Mouse (Mus musculus) frontal cortex, postnatal 25 days (tissue): Measurements from ENCODE around the gene Zbtb11.
"Not testable (repeated sequence)": the region's sequence is repeated elsewhere in the genome, so short reads cannot be mapped to it uniquely, and the experiment has no call there.

Experiments
- DNase-seq, 2 experiments: peaks; one replicate each; pipeline ENCODE4 v3.0.0; 2022; ENCODE audit warnings: low spot score in 2 of 2

Zbtb11 gene

DNA sequence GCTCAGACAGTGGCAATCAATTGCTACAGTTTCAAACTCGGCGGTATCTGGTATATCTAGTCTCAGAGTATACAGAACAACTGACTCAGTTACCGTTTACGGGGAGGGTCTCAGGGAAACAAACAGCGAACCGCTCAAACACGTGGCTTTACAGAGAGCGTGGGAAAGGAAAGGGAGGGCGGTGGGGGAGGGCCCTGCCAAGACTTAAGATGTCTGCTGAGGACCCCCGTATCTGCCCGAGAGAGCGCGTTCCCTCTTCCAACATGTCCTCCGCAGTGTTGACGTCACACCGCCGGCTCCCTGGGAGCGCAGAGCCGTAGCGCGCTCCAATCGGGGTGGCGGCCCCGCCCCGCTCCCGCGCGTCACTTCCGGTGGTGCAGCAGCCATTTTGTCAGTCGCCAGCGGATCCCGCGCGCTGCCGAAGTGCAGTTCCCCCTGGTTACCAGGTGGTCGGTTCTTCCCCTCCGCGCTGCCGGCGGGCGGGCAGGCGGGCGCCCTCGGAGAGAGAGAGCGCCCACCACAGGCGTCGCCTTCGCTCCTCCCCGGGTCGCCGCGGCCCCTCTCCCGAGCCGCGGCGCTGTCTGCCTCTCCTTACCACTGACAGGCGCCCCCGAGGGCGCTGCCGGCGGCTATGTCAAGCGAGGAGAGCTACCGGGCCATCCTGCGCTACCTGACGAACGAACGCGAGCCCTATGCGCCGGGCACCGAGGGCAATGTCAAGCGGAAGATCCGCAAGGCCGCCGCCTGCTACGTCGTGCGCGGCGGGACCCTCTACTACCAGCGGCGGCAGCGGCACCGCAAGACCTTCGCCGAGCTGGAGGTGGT is at the start of gene Zbtb11:
Gene Zbtb11, plus strand, starts transcription at position 453 of the 825 bp plus-strand sequence.
- peak; percentile 97 for DNase-seq

DNA sequence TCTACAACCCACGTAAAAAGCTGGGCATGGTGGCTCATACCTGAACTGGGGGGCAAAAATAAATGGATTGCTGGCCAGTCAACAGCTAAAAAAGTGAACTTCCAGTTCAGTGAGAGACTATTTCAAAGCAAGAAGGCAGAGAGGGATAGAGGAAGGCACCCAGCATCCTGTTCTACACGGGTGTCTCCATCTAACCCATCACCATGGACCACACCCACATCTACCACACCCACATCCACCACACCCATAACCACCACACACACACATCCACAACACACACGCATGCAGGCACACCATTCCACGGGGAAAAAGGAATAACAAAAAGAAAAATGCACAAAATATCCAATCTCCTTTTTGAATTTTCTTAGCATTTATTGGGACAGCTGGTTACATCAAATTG is 49.7 kb upstream of the Zbtb11 start:
- DNase-seq = no peak

DNA sequence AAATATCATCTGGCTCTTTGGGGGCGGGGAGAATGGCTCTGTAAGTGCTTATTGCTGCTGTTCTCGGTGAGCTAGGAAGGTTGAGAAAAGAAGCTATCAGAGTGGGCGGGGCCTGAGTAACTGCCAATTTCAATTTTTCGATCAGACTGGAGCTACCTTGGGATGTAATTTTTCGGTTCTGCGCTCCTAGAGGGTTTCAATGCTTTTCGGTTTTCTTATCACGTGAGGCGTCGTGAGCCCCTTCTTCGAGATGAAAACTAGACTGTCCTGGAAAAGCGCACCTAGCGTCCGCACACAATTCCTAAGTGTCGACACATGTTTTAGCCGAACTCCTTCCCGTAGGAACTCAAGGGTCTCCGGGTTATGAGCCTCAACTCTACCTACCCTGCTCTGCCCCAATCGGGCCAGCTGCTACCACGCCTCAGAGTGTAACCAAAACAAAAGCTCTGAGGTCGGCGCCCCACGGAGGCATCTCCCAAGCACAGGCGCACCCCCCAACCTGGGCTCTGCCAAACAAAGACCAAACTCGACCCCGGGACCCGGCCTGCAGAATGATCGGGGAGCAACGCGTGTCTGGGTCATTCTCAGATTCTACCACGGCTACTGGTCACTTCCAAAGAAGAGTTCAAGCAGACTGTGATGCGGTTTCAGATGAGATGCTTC is 39.9 kb upstream of the Zbtb11 start:
- peak; percentile 5 to 35 for DNase-seq

DNA sequence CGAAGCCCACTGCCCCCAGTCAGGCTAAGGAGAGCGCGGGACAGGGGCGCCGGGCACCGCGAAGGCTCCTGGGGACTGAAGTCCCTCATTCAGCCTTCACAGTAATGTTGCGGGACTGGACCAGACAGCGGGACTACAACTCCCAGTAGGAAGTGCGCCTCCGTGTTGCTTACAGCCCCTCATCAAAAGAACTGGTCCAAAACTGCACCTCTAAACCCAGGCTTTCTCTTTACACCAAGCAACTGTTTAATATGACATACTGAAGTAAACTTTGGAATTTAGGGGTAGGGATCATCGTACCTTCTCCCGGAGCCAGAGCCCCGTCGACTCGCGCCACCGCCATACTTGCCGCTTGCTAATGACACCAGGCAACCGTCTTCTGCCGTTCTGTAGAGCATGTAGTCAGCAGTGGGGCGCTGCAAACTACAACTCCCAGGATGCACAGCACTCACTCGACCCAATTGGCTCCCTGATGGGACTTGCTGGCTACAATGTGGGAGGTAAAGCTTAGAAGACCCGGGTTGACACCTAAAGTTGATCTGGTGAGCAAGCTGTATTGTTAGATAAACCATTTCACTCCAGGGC is 39.1 kb upstream of the Zbtb11 start, which contains the start of gene Cep97:
Gene Cep97, minus strand, starts transcription at position 403 of the 585 bp plus-strand sequence.
- peak; percentile 81 to 86 for DNase-seq

DNA sequence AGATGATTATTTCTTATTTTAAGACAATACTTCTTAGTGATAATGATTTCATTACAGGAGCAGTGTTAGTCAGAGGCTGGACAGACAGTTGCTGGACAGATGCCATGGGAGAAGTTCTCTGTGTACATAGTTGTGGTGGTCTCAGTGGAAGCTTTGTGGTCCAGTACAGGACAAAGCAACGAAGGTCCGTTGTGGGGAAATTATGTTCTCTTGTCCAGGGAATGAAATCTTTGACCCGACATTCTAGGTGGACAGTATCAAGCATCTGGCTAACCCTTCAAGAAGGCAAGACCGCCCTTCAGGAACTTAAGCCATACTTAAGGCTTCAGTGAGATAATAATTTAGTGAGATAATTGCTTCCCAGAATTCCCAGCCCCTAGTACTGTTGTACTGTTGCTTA is 34.9 kb upstream of the Zbtb11 start:
- no peak for DNase-seq

DNA sequence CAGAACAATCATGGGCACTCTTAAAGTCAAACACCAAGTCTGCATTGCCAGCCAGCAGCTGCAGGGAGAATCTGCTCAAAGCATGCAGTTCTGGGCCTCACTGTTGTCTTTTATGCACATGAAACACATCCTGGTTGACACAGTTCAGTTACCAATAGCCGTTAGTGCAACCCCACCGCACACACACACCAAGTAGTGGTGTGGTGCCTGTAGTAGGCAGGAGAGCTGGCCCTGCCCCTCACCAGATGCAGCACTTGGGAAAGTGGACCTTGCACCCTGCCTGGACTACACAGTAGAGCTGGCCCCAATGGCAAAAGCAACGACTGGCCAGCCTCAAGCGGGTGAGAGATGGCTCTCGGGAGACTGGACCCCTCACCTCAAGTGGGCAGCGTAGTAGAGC is 34.0 kb upstream of the Zbtb11 start:
- no peak for DNase-seq

DNA sequence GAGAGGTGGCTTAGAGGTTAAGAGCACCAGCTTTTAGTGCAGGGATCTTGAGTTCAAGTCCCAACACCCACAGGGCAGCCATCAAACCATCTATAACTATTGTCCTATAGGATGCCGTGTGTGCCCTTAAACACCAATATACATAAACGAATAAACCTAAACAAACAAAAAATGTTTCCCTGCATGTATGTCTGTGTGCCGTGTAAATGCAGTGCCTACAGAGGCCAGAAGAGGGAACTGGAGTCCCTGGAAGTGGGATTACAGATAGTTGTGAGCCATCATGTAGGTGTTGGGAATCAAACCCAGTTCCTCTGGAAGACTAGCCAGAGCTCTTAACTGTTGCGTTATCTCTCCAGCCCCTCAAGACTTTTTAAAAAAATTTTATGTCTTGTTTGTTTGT is 32.9 kb upstream of the Zbtb11 start:
- DNase-seq = no peak

DNA sequence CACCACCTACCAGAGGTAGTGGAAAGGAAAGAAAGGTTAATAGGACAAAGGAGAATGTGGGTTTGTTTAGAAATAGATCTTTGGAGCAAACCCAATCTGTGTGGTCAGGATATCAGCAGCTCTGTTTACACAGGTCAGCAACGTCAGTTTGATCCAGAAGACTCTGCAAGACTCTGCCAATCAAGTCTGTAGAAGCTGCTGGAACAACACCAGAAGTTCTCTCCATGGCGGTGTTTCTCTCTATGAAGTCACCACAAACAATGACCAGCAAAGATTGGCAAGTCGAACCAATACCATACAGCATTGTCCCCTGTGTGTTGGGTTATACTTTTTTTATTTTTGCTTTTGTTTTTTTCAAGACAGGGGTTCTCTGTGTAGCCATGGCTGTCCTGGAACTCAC is 26.4 kb upstream of the Zbtb11 start:
- DNase-seq = no peak

DNA sequence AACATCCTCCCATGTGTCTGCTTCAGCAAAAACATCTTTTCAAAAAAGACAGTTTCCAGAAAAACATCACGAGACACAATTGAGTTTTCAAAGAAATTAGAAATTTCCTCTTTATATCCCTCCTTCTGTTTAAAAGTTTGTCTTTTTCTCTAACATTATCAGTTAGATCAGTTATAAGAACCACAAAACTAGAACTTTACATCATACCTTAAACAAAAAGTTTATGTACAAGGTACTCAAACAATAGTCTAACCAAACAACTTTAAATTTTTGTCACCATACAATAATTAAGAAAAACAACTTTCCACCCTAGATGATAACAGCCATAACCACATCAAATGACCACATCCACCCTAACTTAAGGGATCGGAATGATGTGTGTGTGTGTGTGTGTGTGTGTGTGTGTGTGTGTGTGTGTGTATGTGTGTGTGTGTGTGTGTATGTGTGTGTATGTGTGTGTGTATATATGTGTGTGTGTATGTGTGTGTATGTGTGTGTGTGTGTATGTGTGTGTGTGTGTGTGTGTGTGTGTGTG is 25.7 kb upstream of the Zbtb11 start:
- DNase-seq = not testable (repeated sequence)

DNA sequence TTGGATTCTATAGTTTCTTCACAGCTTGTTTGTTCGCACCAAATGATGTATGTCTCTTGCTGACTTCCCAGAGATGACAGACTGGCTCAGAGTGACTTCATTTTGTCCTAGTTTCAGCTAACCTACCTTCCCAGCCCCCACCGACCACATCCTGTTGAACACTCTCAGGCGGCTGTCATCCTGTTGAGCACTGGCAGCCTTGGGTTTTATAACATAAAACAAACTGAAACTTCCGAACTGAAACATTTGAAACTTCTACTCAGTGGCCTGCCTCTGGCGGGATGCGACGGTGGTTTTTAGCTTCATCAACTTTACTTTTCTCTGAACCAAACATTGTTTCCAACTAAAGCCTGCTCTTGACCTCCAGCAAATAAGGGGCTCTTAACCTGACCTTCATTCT is 24.7 kb upstream of the Zbtb11 start:
- DNase-seq = no peak

DNA sequence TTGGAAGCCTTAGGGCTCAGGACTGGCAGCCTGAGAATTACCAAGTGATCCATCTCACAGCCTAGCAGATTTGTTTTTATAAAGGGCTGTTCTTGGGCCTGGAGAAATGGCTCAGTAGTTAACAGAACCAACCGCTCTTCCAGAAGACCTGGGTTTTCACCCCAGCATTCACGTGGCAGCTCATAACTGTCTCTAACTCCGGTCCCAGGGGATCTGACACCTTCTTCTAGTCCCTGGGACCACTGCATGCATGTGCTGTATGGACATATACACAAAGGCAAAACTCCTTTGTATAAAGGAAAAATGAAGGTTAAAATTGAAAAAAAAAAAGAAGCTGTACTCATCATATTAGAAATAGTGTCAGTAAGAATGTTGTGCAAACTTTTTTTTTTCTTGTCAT is 23.2 kb upstream of the Zbtb11 start:
- no peak for DNase-seq

DNA sequence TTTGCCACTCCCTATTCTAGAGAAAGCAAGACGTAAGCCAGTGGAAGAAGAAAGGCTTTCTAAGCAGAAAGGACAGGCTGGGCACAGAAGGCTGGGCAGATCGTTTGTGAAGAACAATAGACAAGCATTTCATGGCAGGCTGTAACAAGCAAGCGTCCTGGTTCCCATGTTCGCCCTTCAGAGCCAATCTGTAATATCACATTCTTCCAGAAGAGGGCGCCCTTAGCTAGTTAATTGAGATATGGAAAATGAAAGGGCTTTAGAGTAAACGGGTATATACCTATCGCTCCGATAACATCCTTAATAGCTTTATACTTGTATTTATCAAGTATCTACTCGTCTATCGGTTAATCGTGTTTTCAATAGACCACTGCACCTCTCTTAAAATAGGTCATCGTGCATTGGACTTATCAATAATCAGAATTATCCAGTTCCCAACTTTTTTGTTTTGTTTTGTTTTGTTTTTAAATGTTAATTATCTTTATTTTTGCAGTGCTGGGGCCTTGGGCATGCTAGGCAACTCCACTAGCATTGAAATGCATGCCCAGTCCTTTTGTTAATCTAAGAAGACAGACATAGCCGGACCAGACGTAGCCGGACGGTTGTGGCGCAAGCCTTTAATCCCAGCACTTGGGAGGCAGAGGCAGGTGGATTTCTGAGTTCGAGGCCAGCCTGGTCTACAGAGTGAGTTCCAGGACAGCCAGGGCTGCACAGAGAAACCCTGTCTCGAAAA is 22.6 kb upstream of the Zbtb11 start:
- DNase-seq = peak in 1 of 2 experiments; percentile 68

DNA sequence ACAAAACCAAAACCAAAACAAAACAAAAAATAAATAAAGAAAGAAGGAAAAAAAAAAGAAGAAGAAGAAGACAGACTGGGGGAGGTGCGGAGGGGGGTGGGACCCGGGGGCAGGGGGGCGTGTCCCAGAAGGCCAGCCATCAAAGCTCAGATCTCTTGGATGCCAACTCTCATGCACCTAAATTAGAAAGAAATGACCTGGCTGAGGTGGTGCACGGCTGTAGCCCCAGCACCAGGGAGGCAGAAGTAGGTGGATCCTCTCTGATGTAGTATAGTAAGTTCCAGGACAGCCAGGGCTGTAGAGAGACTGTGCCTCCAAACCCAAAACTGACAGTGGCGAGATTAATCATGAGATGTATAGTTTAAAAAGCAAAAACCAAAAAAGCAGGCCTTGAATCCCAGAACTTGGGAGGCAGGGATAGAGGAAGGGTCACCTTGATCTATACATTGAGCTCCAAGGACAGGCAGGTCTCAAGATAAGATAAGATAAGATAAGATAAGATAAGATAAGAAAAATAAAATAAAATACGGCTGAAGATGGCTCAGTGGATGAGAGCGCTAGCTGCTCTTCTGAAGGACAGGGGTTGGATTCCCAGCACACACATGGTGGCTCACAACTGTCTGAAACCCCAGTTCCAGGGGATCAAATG is 21.9 kb upstream of the Zbtb11 start:
- DNase-seq = no peak

DNA sequence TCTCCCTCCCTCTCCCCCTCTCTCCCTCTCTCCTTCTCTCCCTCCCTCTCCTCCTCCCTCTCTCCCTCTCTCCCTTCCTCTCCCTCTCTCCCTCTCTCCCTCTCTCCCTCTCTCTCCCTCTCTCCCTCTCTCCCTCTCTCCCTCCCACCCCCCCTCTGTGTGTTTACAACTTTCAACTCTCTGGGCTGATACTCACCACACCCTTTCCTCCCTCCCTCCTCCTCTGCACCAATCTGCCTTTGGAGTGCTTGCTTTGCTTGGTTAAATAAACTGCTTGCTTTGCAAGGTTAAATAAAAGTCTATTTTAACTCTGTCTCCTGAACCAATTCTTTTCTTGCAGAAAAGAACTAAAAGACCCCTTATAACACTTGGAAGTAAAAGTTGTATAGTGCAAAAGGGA is 20.9 kb upstream of the Zbtb11 start:
- DNase-seq = no peak

DNA sequence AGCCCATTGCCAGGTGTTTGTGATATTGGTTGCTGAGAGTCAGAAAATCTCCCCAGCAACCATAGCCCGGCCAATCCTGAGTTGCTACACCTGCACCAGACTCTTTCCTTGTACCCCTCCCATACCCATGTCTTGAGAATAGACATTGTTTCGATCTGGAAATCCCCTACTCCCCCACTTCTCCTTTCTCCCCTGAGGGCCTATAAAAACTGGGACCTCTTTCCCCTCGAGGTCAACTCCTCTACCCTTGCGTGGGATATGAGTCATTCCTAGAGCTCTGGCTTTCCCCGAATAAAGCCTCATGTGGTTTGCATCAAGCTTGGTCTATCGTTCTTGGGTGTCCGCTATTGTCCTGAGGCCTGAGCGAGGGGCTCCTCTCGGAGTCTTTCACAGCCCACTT is 19.5 kb upstream of the Zbtb11 start:
- DNase-seq = not testable (repeated sequence)

DNA sequence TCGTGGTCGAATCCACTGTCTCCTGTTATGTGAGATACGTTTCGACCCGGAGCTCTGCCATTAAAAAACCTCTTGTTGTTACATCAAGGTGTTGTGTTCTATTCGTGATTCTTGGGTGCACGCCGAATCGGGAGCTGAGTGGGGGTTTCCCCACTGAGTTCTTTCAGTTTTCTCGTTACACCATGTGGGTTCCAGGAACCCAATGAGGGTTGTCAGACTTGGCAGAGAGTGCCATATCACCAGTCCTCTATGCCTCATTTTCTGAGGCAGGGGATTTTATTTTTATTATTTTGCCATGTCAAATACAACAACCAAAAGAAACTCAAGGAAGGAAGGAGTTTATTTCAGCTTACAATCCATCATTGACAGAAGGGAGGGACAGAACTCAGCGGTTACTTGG is 10.6 kb upstream of the Zbtb11 start:
- not testable (repeated sequence) for DNase-seq

DNA sequence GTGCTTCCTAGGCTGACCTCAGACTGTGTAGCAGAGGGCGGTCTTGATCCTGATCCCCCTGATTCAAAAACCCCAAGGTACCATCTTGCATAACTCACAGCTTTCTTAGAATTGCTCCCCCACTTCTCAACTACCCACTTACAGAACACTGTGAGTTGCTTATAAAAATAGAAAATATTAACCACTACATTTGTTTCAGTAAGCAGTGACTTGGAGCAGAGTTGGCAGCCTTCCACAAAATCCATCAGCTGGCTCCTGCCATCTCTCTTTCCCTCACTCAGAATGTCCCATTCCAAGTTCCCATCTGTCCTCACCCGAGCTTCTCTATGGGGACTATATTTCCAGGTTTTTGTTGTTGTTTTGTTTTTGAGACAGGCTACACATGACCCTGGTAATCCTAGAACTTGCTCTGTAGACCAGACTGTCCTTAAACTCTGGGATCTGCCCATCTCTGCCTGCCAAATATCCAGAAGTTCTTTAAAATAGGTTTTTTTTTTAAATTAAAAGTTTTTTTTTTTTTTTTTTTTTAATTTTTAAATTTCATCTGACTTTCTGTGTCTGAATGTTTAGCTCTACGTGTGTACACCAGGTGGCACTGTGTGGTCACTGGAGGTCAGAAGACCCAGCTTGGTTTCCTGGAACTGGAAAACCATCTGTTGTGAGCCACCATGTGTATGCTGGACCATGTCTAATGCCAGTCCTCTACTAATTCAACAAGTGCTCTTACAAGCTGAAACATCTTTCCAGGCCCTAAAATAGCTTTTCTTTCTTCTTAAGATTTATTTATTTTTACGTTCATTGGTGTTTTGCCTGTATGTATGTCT is 9.3 kb upstream of the Zbtb11 start:
- no peak for DNase-seq

DNA sequence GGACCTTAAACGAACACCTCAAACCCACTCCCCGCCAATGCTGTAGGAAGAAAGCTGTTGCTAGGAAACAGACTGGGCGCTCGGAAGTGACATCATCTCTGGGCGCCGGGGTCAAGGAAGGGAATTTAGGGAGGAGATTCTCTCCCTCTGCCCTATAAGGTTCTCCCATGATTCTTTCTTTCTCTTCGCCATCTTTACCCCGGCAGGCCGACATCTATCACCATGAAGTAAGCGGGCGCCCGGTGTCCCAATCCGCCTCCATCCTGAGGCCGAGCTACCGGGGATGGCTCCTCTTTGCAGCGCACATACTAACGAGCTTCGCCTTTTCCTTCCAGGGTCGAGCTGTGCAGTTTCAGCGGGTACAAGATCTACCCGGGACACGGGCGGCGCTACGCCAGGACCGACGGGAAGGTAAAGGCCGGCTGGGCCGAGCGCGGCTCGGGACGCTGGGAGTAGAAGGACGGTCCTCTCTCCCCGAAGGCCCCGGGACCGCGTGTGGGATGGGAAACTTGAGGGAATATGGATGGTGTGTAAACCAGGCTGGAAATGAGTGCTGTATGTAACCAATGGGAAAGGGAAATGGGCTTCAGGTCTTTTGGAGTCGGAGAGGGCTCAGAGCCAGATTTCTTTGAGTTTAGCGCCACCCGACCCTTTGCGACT is 7.3 kb upstream of the Zbtb11 start, which contains the start of gene Rpl24:
Gene Rpl24, plus strand, starts transcription at position 64 of the 660 bp plus-strand sequence.
- DNase-seq = peak; percentile 92 to 96

DNA sequence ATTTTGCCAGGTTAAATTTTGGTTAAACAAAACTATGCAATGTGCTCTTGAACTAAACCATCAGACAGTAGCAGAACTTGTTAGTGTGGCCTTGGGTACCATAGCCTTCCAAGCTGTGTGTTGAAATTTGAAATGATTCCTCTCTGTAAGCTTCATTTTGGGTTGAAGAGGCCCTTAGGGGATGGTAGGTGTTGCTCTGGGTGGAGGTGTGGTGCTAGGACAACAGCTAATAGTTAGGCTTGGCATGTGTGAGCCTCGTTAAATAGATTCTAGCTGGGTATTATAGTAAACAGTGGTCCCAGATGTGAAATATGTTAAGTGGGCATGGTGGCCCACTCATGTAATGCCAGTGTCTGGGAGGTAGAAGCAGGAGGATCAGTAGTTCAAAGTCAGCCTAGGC is 6.5 kb upstream of the Zbtb11 start:
- no peak for DNase-seq

DNA sequence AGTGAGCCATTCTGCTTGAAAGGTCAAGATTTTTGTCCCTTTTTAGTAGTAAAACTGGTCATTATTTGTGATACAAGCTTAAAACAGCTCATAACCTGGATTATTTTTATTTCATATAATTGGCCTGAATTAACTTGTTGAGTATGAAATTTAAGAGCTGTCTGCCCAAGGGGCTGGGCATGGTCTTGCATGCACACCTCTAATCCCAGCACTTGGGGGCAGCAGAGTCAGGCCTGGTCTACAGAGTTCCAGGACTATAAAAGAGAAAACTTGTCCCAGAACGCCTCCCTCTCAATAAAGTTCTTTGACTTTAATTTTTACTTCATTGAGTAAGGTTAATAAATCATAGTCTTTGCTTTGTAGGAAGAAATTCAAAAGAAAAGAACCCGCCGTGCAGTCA is 4.5 kb upstream of the Zbtb11 start:
- no peak for DNase-seq
